Mouse (Mus musculus) retina, postnatal 7 days (tissue): Measurements from ENCODE around the gene Lpp.

Experiments used
- DNase-seq: peaks from one replicate; pipeline ENCODE4 v3.0.0-alpha.2; 2012; ENCODE audit warnings: low read depth, low spot score

Lpp gene

GRCm38 (mm10) chr16:24545366-24545765, 152.1 kb downstream of the Lpp start:
- DNase-seq, result no peak

- no peak for DNase-seq
Observed at GRCm38 (mm10) chr16:24558458-24558857, 165.2 kb downstream of the Lpp start.

GRCm38 (mm10) chr16:24559811-24560210, 166.5 kb downstream of the Lpp start:
- no peak for DNase-seq

GRCm38 (mm10) chr16:24560998-24561397, 167.7 kb downstream of the Lpp start:
- DNase-seq, result no peak

- no peak for DNase-seq
Observed at GRCm38 (mm10) chr16:24561602-24562001, 168.3 kb downstream of the Lpp start.

GRCm38 (mm10) chr16:24565311-24565710, 172.0 kb downstream of the Lpp start:
- no peak for DNase-seq

- no peak for DNase-seq
Observed at GRCm38 (mm10) chr16:24566277-24566676, 173.0 kb downstream of the Lpp start.

GRCm38 (mm10) chr16:24567562-24567961, 174.3 kb downstream of the Lpp start:
- no peak for DNase-seq

- no peak for DNase-seq
Observed at GRCm38 (mm10) chr16:24568061-24568460, 174.8 kb downstream of the Lpp start.

GRCm38 (mm10) chr16:24569681-24570080, 176.4 kb downstream of the Lpp start:
- DNase-seq, result no peak

GRCm38 (mm10) chr16:24576999-24577398, 183.7 kb downstream of the Lpp start:
- no peak for DNase-seq

- DNase-seq, result no peak
Observed at GRCm38 (mm10) chr16:24577798-24578197, 184.5 kb downstream of the Lpp start.

- DNase-seq, result no peak
Observed at GRCm38 (mm10) chr16:24582847-24583246, 189.5 kb downstream of the Lpp start.

GRCm38 (mm10) chr16:24593535-24593934, 200.2 kb downstream of the Lpp start:
- DNase-seq, result no peak

- no peak for DNase-seq
Observed at GRCm38 (mm10) chr16:24594508-24594907, 201.2 kb downstream of the Lpp start.

- no peak for DNase-seq
Observed at GRCm38 (mm10) chr16:24595493-24595892, 202.2 kb downstream of the Lpp start.

GRCm38 (mm10) chr16:24598567-24598966, 205.3 kb downstream of the Lpp start:
- no peak for DNase-seq

GRCm38 (mm10) chr16:24599766-24600165, 206.5 kb downstream of the Lpp start:
- no peak for DNase-seq

- no peak for DNase-seq
Observed at GRCm38 (mm10) chr16:24600260-24600948, 207.1 kb downstream of the Lpp start.

GRCm38 (mm10) chr16:24603342-24603741, 210.0 kb downstream of the Lpp start:
- DNase-seq, result no peak

- DNase-seq, result no peak
Observed at GRCm38 (mm10) chr16:24607896-24608457, 214.7 kb downstream of the Lpp start.

GRCm38 (mm10) chr16:24619458-24619857, 226.2 kb downstream of the Lpp start:
- DNase-seq, result no peak

- DNase-seq, result no peak
Observed at GRCm38 (mm10) chr16:24620021-24620420, 226.7 kb downstream of the Lpp start.
